Mouse (Mus musculus) heart, adult 2 months (tissue): ENCODE measurements around the gene Ctsa. TPM values are rescaled to one million over a fixed set of nuclear protein-coding genes. Genes with fewer than 3 reads are reported as not detected.
A peak's percentile ranks its signal among the peaks of the same experiment; 100 is the strongest.

Experiments used
- DNase-seq, 2 experiments: peaks; one replicate each; pipeline ENCODE4 v3.0.0; 2021
- H3K27ac ChIP-seq: fragments of 200-600 bp; 2 replicates; pipeline ENCODE4 v1.8.1; 2022
- H3K27me3 ChIP-seq: fragments of 200-500 bp; 2 replicates; pipeline ENCODE4 v1.6.1; 2012; ENCODE audit warnings: mild to moderate bottlenecking, low read length, inconsistent platforms, mixed read lengths; ENCODE audit not compliant: control insufficient read depth, insufficient read depth
- H3K36me3 ChIP-seq: fragments of 200-500 bp; 2 replicates; pipeline ENCODE4 v1.6.1; 2012; ENCODE audit warnings: low read length, inconsistent platforms; ENCODE audit not compliant: control insufficient read depth, insufficient read depth
- H3K4me1 ChIP-seq: fragments of 200-500 bp; 2 replicates; pipeline ENCODE4 v1.6.1; 2011; ENCODE audit warnings: low read length; ENCODE audit not compliant: control insufficient read depth, insufficient read depth
- H3K4me3 ChIP-seq: fragments of 200-600 bp; 2 replicates; pipeline ENCODE4 v1.8.1; 2022
- H3K79me2 ChIP-seq: fragments of 200-500 bp; replicated peaks from 2 replicates; pipeline ENCODE4 v1.6.1; 2012; ENCODE audit warnings: mild to moderate bottlenecking, inconsistent platforms, low read length, moderate library complexity, mixed read lengths; ENCODE audit not compliant: control insufficient read depth, insufficient read depth
- H3K9ac ChIP-seq: fragments of 200-500 bp; 2 replicates; pipeline ENCODE4 v1.6.1; 2012; ENCODE audit warnings: low read depth, mild to moderate bottlenecking, control low read depth, inconsistent platforms, low read length, mixed read lengths
- CTCF ChIP-seq: fragments of 200-600 bp; IDR thresholded peaks from 2 replicates; pipeline ENCODE4 v1.8.1; 2022; ENCODE audit warnings: antibody characterized with exemption, mild to moderate bottlenecking, moderate library complexity
- EP300 ChIP-seq: fragments of 200-500 bp; IDR thresholded peaks from 2 replicates; pipeline ENCODE4 v1.6.1; 2011; ENCODE audit warnings: low read depth, low read length, control low read depth; ENCODE audit not compliant: insufficient read depth
- POLR2A ChIP-seq: fragments of 200-500 bp; IDR thresholded peaks from 2 replicates; pipeline ENCODE4 v1.6.1; 2011; ENCODE audit warnings: mild to moderate bottlenecking, low read depth, low read length, control low read depth; ENCODE audit not compliant: insufficient read depth
- WGBS: fragments of 180-500 bp; shearing (Covaris S2); methylation state at CpG from one replicate; pipeline ENCODE4 v1.1.7; 2018; 5-methylcytosine and 5-hydroxymethylcytosine counted together
- intact Hi-C: fragments of 180-260 bp; cut with DNase I; formaldehyde crosslinking; loops from one replicate; pipeline ENCODE4 v1.15.1; 2025
- polyA plus RNA-seq: library from polyadenylated mRNA; depleted of rRNA; stranded (reverse); fragments of >200 nt; gene quantifications from 2 replicates; pipeline ENCODE4 v1.2.3, GENCODE M21; 2012
- total RNA-seq, 2 experiments: library from RNA; stranded (reverse); gene quantifications; 2 replicates each; pipeline ENCODE4 v1.2.3; 2021

Gene Ctsa
- total and polyA plus RNA-seq, 3 experiments: 94.3 to 200 (median 99.8) TPM

DNA sequence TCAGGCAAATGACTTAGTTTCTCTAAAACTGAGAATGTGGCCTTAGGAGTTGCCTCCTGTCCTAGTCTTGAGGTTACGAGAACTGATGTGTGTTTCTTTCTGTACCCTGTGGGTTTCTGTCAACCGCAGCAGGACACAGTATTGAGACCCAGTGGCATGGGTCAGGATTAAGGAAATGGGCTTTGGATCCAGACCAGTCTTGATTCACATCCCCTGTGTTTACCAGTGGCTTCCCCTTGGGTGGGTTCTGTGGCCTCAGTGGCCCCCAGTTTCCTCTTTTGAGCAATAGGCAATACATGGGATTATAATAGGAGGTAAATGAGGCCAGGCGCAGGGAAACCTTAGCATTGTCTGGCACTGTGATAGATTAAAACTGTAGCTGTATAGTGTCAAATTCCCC is 45.6 kb upstream of the Ctsa start:
- peak overlapping the region; percentile 88; the same call in 1 of the 2 replicates for H3K4me3 ChIP-seq
- peaks cover 3% of the 10 kb centered on the region; the same call in 1 of the 2 replicates for H3K36me3 ChIP-seq
- H3K79me2 ChIP-seq: no peaks in the 10 kb centered on the region
- TF ChIP-seq CTCF (no peak), EP300 (no peak), POLR2A (no peak)
- H3K27ac ChIP-seq: peak overlapping the region; percentile 94
- H3K27me3 ChIP-seq: no peaks in the 10 kb centered on the region
- H3K4me1 ChIP-seq: peaks cover 12% of the 10 kb centered on the region
- intact Hi-C loops: loop anchor here (5.0 kb wide), 1 partner anchor 40 kb away; the partner anchor contains the start of genes Dnttip1 and Wfdc3
- DNase-seq: peak in 1 of 2 experiments; percentile 21
- 78% methylated on average over 3 of the region's 3 CpGs for WGBS
- H3K9ac ChIP-seq: no peak overlapping the region

DNA sequence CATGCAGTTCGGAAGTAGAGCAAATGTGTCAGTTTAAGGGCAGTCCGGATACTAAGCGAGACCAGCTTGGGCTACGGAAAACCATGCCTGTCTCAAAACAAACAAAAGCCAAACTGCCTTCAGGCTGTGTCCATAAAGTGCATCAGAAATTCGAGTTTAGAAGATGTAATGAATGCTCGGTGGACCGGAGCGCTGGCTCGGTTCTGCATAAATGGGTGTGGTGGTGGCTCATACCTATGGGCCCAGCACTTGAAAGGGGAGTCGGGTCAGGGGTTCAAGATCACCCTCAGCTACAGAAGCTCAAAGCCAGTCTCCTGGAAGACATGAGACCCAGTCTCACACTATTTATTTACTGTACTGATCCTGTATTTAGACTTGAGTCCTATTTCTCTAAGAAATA is 44.9 kb upstream of the Ctsa start:
- 68% methylated on average over 10 of the region's 10 CpGs for WGBS
- intact Hi-C loops: loop anchor here (5.0 kb wide), 1 partner anchor 40 kb away; the partner anchor contains the start of genes Dnttip1 and Wfdc3
- no peak overlapping the region for H3K27ac ChIP-seq
- no peak overlapping the region for H3K4me3 ChIP-seq
- H3K4me1 ChIP-seq: peaks cover 12% of the 10 kb centered on the region
- H3K27me3 ChIP-seq: no peaks in the 10 kb centered on the region
- H3K36me3 ChIP-seq: peaks cover 3% of the 10 kb centered on the region; the same call in 1 of the 2 replicates
- no peak overlapping the region for H3K9ac ChIP-seq
- DNase-seq: no peak
- TF ChIP-seq POLR2A: no peak
- no peak for TF ChIP-seq EP300
- TF ChIP-seq CTCF: no peak
- no peaks in the 10 kb centered on the region for H3K79me2 ChIP-seq

GRCm38 (mm10) chr2:164788411-164788810 is 44.3 kb upstream of the Ctsa start:
- H3K36me3 ChIP-seq: peaks cover 3% of the 10 kb centered on the region; the same call in 1 of the 2 replicates
- peaks cover 13% of the 10 kb centered on the region for H3K4me1 ChIP-seq
- no peak for TF ChIP-seq CTCF
- no peak for TF ChIP-seq POLR2A
- TF ChIP-seq EP300: no peak
- H3K4me3 ChIP-seq: no peak overlapping the region
- H3K27me3 ChIP-seq: no peaks in the 10 kb centered on the region
- intact Hi-C loops: loop anchor here (5.0 kb wide), 1 partner anchor 41 kb away; the partner anchor contains the start of genes Dnttip1 and Wfdc3
- H3K9ac ChIP-seq: no peak overlapping the region
- DNase-seq: peak in 1 of 2 experiments; percentile 31
- no peak overlapping the region for H3K27ac ChIP-seq
- WGBS: 63% methylated on average over 4 of the region's 4 CpGs
- no peaks in the 10 kb centered on the region for H3K79me2 ChIP-seq

DNA sequence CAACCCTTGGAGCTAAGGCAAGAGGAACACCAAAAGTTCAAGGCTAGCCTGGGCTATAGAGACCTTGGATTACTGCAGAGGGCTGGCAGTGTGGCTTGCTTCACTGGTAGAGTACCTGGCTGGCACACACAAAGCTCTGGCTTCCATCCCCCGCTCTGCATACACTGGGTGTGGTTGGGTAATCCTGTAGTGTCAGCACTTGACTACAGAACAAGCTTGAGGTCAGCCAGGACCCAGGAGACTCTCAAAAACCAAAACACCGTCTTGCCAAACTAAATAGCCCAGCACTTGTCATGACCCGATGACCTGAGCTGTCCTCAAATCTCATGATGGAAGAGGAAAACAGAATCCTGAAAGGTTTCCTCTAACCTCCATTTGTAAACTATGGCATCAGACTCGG is 42.2 kb upstream of the Ctsa start:
- Histone ChIP-seq H3K27ac (no peak overlapping the region), H3K79me2 (no peaks in the 10 kb centered on the region), H3K9ac (no peak overlapping the region), H3K4me3 (no peak overlapping the region), H3K4me1 (peaks cover 11% of the 10 kb centered on the region), H3K36me3 (peaks cover 5% of the 10 kb centered on the region), H3K27me3 (no peaks in the 10 kb centered on the region)
- intact Hi-C loops: no loop called here
- 53% methylated on average over 4 of the region's 4 CpGs for WGBS
- DNase-seq: peak in 1 of 2 experiments; percentile 36
- TF ChIP-seq POLR2A: no peak

DNA sequence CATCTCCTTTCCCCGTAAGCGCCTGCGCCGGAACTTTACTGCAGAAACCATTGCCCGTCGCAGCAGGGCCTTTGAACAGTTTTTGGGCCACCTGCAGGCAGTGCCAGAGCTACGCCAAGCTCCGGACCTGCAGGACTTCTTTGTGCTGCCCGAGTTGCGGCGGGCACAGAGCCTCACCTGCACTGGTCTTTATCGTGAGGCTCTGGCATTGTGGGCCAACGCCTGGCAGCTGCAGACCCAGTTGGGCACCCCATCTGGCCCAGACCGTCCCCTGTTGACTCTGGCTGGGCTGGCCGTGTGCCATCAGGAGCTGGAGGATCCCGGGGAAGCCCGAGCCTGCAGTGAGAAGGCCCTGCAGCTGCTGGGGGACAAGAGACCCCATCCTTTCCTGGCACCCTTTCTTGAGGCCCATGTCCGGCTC is 40.8 kb upstream of the Ctsa start:
- Histone ChIP-seq H3K79me2 (no peaks in the 10 kb centered on the region), H3K9ac (no peak overlapping the region), H3K27me3 (no peaks in the 10 kb centered on the region), H3K4me3 (no peak overlapping the region), H3K27ac (no peak overlapping the region), H3K4me1 (peaks cover 7% of the 10 kb centered on the region), H3K36me3 (peaks cover 5% of the 10 kb centered on the region)
- intact Hi-C loops: no loop called here
- WGBS: 77% methylated on average over 18 of the region's 18 CpGs
- peak in 1 of 2 experiments; percentile 26 for DNase-seq
- no peak for TF ChIP-seq EP300
- no peak for TF ChIP-seq CTCF
- no peak for TF ChIP-seq POLR2A

DNA sequence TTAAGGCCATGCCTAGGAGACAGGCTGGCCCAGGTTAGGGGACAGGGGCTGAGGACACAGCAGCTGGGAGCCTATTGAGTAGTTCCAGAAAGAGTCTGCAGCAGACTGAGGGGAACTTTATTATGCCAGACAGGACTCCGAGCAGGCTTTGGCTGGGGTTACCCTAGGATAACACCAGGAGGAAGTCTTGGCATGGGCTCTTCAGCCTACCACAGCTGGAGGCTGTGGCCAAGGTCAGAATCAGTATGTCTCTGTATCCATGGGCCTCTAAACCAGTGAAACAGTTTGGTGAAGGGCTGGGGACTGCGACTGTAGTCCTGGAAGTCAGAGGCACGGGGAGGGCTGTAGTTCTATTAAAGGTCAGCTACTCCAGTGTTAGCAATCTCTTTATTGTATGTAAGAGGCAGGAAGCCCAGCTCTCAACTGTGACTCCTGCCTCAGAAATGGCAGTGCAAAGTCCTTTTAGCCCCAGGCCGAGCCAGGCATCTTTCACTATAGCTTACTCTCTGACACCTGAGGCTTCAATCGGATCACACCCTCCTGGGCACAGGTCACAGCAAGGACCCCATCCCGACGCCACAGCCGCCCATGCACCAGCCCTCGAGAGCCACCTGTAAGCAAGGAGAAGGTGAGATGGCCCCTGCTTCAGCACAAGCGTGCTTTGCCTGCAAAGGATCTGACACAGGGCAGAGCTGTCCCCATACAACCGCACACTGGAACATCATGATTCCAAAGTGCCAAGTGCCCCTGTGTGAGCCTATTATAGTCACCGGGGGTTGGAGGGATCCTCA is 40.1 kb upstream of the Ctsa start:
- DNase-seq: peak in 1 of 2 experiments; percentile 26
- no peak overlapping the region for H3K9ac ChIP-seq
- H3K4me3 ChIP-seq: no peak overlapping the region
- H3K27me3 ChIP-seq: no peaks in the 10 kb centered on the region
- no peaks in the 10 kb centered on the region for H3K79me2 ChIP-seq
- H3K27ac ChIP-seq: no peak overlapping the region
- TF ChIP-seq EP300 (no peak), CTCF (no peak), POLR2A (no peak)
- peaks cover 4% of the 10 kb centered on the region for H3K4me1 ChIP-seq
- 80% methylated on average over 12 of the region's 12 CpGs for WGBS
- peaks cover 2% of the 10 kb centered on the region; the same call in 1 of the 2 replicates for H3K36me3 ChIP-seq
- intact Hi-C loops: no loop called here
